Mouse (Mus musculus): ENCODE results near the gene Piwil1. TPM values are rescaled to one million over a fixed set of nuclear protein-coding genes. Genes with fewer than 3 reads are reported as not detected.

The Piwil1 gene
- polyA plus RNA-seq (2016; fragmentation: Nextera tagmentation; extraction: Ambion mirVana), result not detected in 2 replicates

- peaks cover 25% of the 10 kb centered on the region for H3K4me1 ChIP-seq
- no peaks in the 10 kb centered on the region for H3K36me3 ChIP-seq
- no peak within 1 kb of the TSS for H3K27ac ChIP-seq
- DNase-seq (ENCODE audit: low spot score), result no peak
- 80% methylated on average over 4 of the region's 4 CpGs for WGBS
- H3K27me3 ChIP-seq (ENCODE audit: low read depth, poor library complexity, severe bottlenecking), result no peaks in the 10 kb centered on the region
- 0 out of 2 replicates have a peak, but pooled peaks cover 3% of the 10 kb centered on the region for H3K9me3 ChIP-seq (replicated peaks)
- no peak within 1 kb of the TSS for H3K4me3 ChIP-seq
Observed at GRCm38 (mm10) chr5:128702224-128702623, at the start of gene Piwil1. Gene Piwil1 (plus strand): TSS chr5:128702524.

- no peak overlapping the region for H3K4me3 ChIP-seq
- no peak for DNase-seq (ENCODE audit: low spot score)
- 64% methylated on average over 22 of the region's 22 CpGs for WGBS
- peaks cover 14% of the 10 kb centered on the region for H3K4me1 ChIP-seq
- no peak overlapping the region for H3K27ac ChIP-seq
- no peaks in the 10 kb centered on the region for H3K36me3 ChIP-seq
- H3K27me3 ChIP-seq (ENCODE audit: low read depth, poor library complexity, severe bottlenecking), result 0 out of 2 replicates have a peak, but pooled peaks cover 6% of the 10 kb centered on the region
- H3K9me3 ChIP-seq (replicated peaks), result no peaks in the 10 kb centered on the region
Observed at GRCm38 (mm10) chr5:128656496-128657135, 45.7 kb upstream of the Piwil1 start.

- Histone ChIP-seq H3K27ac (no peak overlapping the region), H3K36me3 (no peaks in the 10 kb centered on the region), H3K27me3 (ENCODE audit: low read depth, poor library complexity, severe bottlenecking) (0 out of 2 replicates have a peak, but pooled peaks cover 6% of the 10 kb centered on the region), H3K9me3 (replicated peaks) (0 out of 2 replicates have a peak, but pooled peaks cover 3% of the 10 kb centered on the region), H3K4me3 (no peak overlapping the region), H3K4me1 (peaks cover 14% of the 10 kb centered on the region)
- 56% methylated on average over 8 of the region's 8 CpGs for WGBS
- DNase-seq (ENCODE audit: low spot score), result no peak
Observed at GRCm38 (mm10) chr5:128660101-128660500, 42.2 kb upstream of the Piwil1 start.

GRCm38 (mm10) chr5:128662881-128663280 lies 39.4 kb upstream of the Piwil1 start:
- 0 out of 2 replicates have a peak, but pooled peaks cover 6% of the 10 kb centered on the region for H3K27me3 ChIP-seq (ENCODE audit: low read depth, poor library complexity, severe bottlenecking)
- 95% methylated on average over 6 of the region's 6 CpGs for WGBS
- no peak overlapping the region for H3K27ac ChIP-seq
- H3K36me3 ChIP-seq, result no peaks in the 10 kb centered on the region
- H3K4me1 ChIP-seq, result peaks cover 17% of the 10 kb centered on the region
- DNase-seq (ENCODE audit: low spot score), result no peak
- H3K4me3 ChIP-seq, result no peak overlapping the region
- H3K9me3 ChIP-seq (replicated peaks), result 0 out of 2 replicates have a peak, but pooled peaks cover 3% of the 10 kb centered on the region

GRCm38 (mm10) chr5:128663976-128664375 lies 38.3 kb upstream of the Piwil1 start:
- WGBS, result 82% methylated on average over 7 of the region's 7 CpGs
- no peaks in the 10 kb centered on the region for H3K36me3 ChIP-seq
- 0 out of 2 replicates have a peak, but pooled peaks cover 6% of the 10 kb centered on the region for H3K27me3 ChIP-seq (ENCODE audit: low read depth, poor library complexity, severe bottlenecking)
- no peak overlapping the region for H3K4me3 ChIP-seq
- DNase-seq (ENCODE audit: low spot score), result no peak
- H3K27ac ChIP-seq, result no peak overlapping the region
- 0 out of 2 replicates have a peak, but pooled peaks cover 3% of the 10 kb centered on the region for H3K9me3 ChIP-seq (replicated peaks)
- peaks cover 19% of the 10 kb centered on the region for H3K4me1 ChIP-seq

- 93% methylated on average over 1 of the region's 1 CpGs for WGBS
- Histone ChIP-seq H3K9me3 (replicated peaks) (0 out of 2 replicates have a peak, but pooled peaks cover 3% of the 10 kb centered on the region), H3K4me1 (peaks cover 18% of the 10 kb centered on the region), H3K36me3 (no peaks in the 10 kb centered on the region), H3K4me3 (no peak overlapping the region), H3K27me3 (ENCODE audit: low read depth, poor library complexity, severe bottlenecking) (0 out of 2 replicates have a peak, but pooled peaks cover 6% of the 10 kb centered on the region), H3K27ac (no peak overlapping the region)
- no peak for DNase-seq (ENCODE audit: low spot score)
Observed at GRCm38 (mm10) chr5:128665045-128665444, 37.3 kb upstream of the Piwil1 start.

- Histone ChIP-seq H3K4me1 (peaks cover 14% of the 10 kb centered on the region), H3K27ac (peak overlapping the region; percentile 48; the same call in 1 of the 2 replicates), H3K9me3 (replicated peaks) (0 out of 2 replicates have a peak, but pooled peaks cover 3% of the 10 kb centered on the region), H3K36me3 (no peaks in the 10 kb centered on the region), H3K27me3 (ENCODE audit: low read depth, poor library complexity, severe bottlenecking) (no peaks in the 10 kb centered on the region), H3K4me3 (no peak overlapping the region)
- WGBS, result 61% methylated on average over 7 of the region's 7 CpGs
- no peak for DNase-seq (ENCODE audit: low spot score)
Observed at GRCm38 (mm10) chr5:128667303-128667702, 35.0 kb upstream of the Piwil1 start.

GRCm38 (mm10) chr5:128674124-128674523 lies 28.2 kb upstream of the Piwil1 start:
- Histone ChIP-seq H3K27me3 (ENCODE audit: low read depth, poor library complexity, severe bottlenecking) (no peaks in the 10 kb centered on the region), H3K9me3 (replicated peaks) (no peaks in the 10 kb centered on the region), H3K36me3 (no peaks in the 10 kb centered on the region), H3K27ac (no peak overlapping the region), H3K4me1 (peaks cover 12% of the 10 kb centered on the region; the same call in 1 of the 2 replicates), H3K4me3 (no peak overlapping the region)
- WGBS, result 72% methylated on average over 9 of the region's 9 CpGs
- no peak for DNase-seq (ENCODE audit: low spot score)

- Histone ChIP-seq H3K4me3 (no peak overlapping the region), H3K9me3 (replicated peaks) (no peaks in the 10 kb centered on the region), H3K4me1 (peaks cover 9% of the 10 kb centered on the region; the same call in 1 of the 2 replicates), H3K27me3 (ENCODE audit: low read depth, poor library complexity, severe bottlenecking) (no peaks in the 10 kb centered on the region), H3K27ac (no peak overlapping the region), H3K36me3 (no peaks in the 10 kb centered on the region)
- DNase-seq (ENCODE audit: low spot score), result no peak
- 95% methylated on average over 4 of the region's 4 CpGs for WGBS
Observed at GRCm38 (mm10) chr5:128677373-128677772, 25.0 kb upstream of the Piwil1 start.

- H3K27me3 ChIP-seq (ENCODE audit: low read depth, poor library complexity, severe bottlenecking), result no peaks in the 10 kb centered on the region
- H3K4me3 ChIP-seq, result no peak overlapping the region
- 76% methylated on average over 6 of the region's 6 CpGs for WGBS
- no peak for DNase-seq (ENCODE audit: low spot score)
- no peaks in the 10 kb centered on the region for H3K9me3 ChIP-seq (replicated peaks)
- no peaks in the 10 kb centered on the region for H3K36me3 ChIP-seq
- no peak overlapping the region for H3K27ac ChIP-seq
- H3K4me1 ChIP-seq, result peaks cover 9% of the 10 kb centered on the region; the same call in 1 of the 2 replicates
Observed at GRCm38 (mm10) chr5:128677861-128678260, 24.5 kb upstream of the Piwil1 start.

- Histone ChIP-seq H3K4me3 (no peak overlapping the region), H3K27me3 (ENCODE audit: low read depth, poor library complexity, severe bottlenecking) (no peaks in the 10 kb centered on the region), H3K9me3 (replicated peaks) (peaks cover 3% of the 10 kb centered on the region; the same call in 1 of the 2 replicates), H3K27ac (no peak overlapping the region), H3K36me3 (no peaks in the 10 kb centered on the region), H3K4me1 (peaks cover 26% of the 10 kb centered on the region)
- DNase-seq (ENCODE audit: low spot score), result no peak
- 43% methylated on average over 5 of the region's 5 CpGs for WGBS
Observed at GRCm38 (mm10) chr5:128681456-128681855, 20.9 kb upstream of the Piwil1 start.

- Histone ChIP-seq H3K4me3 (peak overlapping the region; percentile 31), H3K27ac (peak overlapping the region; percentile 65), H3K9me3 (replicated peaks) (peaks cover 8% of the 10 kb centered on the region; the same call in 1 of the 2 replicates), H3K4me1 (peaks cover 17% of the 10 kb centered on the region), H3K27me3 (ENCODE audit: low read depth, poor library complexity, severe bottlenecking) (no peaks in the 10 kb centered on the region), H3K36me3 (0 out of 2 replicates have a peak, but pooled peaks cover 3% of the 10 kb centered on the region)
- no peak for DNase-seq (ENCODE audit: low spot score)
- 14% methylated on average over 10 of the region's 10 CpGs for WGBS
Observed at GRCm38 (mm10) chr5:128684192-128684591, 18.1 kb upstream of the Piwil1 start.

GRCm38 (mm10) chr5:128684621-128685020 lies 17.7 kb upstream of the Piwil1 start:
- Histone ChIP-seq H3K4me1 (peaks cover 17% of the 10 kb centered on the region), H3K9me3 (replicated peaks) (peaks cover 8% of the 10 kb centered on the region; the same call in 1 of the 2 replicates), H3K27ac (peak overlapping the region; percentile 65), H3K36me3 (0 out of 2 replicates have a peak, but pooled peaks cover 3% of the 10 kb centered on the region), H3K4me3 (peak overlapping the region; percentile 31; the same call in 1 of the 2 replicates), H3K27me3 (ENCODE audit: low read depth, poor library complexity, severe bottlenecking) (no peaks in the 10 kb centered on the region)
- 23% methylated on average over 15 of the region's 15 CpGs for WGBS
- DNase-seq (ENCODE audit: low spot score), result no peak

Data from limb, embryonic 10.5 days (tissue).